Mouse (Mus musculus) liver, embryonic 14.5 days (tissue): ENCODE measurements around the gene Asf1b.

ENCODE experiments used
- CTCF ChIP-seq: IDR thresholded peaks from 2 replicates; pipeline ENCODE4 v1.5.1; 2016; ENCODE audit warnings: antibody characterized with exemption, low read depth, control low read depth
- EP300 ChIP-seq: IDR thresholded peaks from 2 replicates; pipeline ENCODE4 v1.6.1; 2016; ENCODE audit warnings: antibody characterized with exemption, low read depth

- TF ChIP-seq EP300 = no peak
- no peak for TF ChIP-seq CTCF
These were observed 24.9 kb downstream of the Asf1b start for GRCm38 (mm10) chr8:83980250-83980649.
